Mouse (Mus musculus) CH12.LX (cell line): Measurements from ENCODE around the gene Rab36. TPM values are rescaled to one million over a fixed set of nuclear protein-coding genes. Genes with fewer than 3 reads are reported as not detected.

Source experiments
- DNase-seq: peaks from one replicate; pipeline ENCODE4 v3.0.0-alpha.2; 2013; ENCODE audit errors: extremely low read depth
- H3K27ac ChIP-seq: 2 replicates; pipeline ENCODE4 v1.5.1; 2012; ENCODE audit warnings: low read depth, mild to moderate bottlenecking, control low read depth, moderate library complexity; ENCODE audit not compliant: insufficient read depth
- H3K27me3 ChIP-seq: replicated peaks from 2 replicates; pipeline ENCODE3; 2012; ENCODE audit warnings: inconsistent platforms
- H3K36me3 ChIP-seq, 2 experiments: replicated peaks in 1 of 2; 2 replicates each; pipeline versions ENCODE3 to v1.6.1; 2012; ENCODE audit warnings: inconsistent platforms in 1 of 2, low read length in 1 of 2, mild to moderate bottlenecking in 1 of 2, mixed read lengths in 1 of 2, moderate library complexity in 1 of 2; ENCODE audit not compliant: control insufficient read depth in 1 of 2, insufficient read depth in 1 of 2
- H3K4me1 ChIP-seq, 2 experiments: 2 replicates each; pipeline ENCODE4 v1.6.1; 2012; ENCODE audit warnings: inconsistent platforms in 1 of 2, moderate library complexity in 1 of 2; ENCODE audit not compliant: insufficient read depth in 2 of 2, control insufficient read depth in 1 of 2
- H3K4me2 ChIP-seq: 2 replicates; pipeline ENCODE4 v1.6.1; 2012; ENCODE audit warnings: low read depth, mild to moderate bottlenecking, control low read depth; ENCODE audit not compliant: poor library complexity, insufficient read depth, severe bottlenecking
- H3K4me3 ChIP-seq, 3 experiments: fragments of 150-350 bp in 1 of 3; sonication (generic) in 1 of 3; replicated peaks in 1 of 3; 2 replicates each; pipeline versions ENCODE3 to v1.5.1; 2011 to 2012; ENCODE audit warnings: low read depth in 2 of 3, low read length in 2 of 3, mild to moderate bottlenecking in 2 of 3, moderate library complexity in 2 of 3, control low read depth in 1 of 3, improper control_type of control experiment in 1 of 3, inconsistent platforms in 1 of 3, mixed read lengths in 1 of 3; ENCODE audit not compliant: poor library complexity in 1 of 3
- H3K79me2 ChIP-seq: replicated peaks from 2 replicates; pipeline ENCODE4 v1.6.1; 2012; ENCODE audit warnings: mild to moderate bottlenecking, moderate library complexity; ENCODE audit not compliant: control insufficient read depth, poor library complexity, insufficient read depth, severe bottlenecking; ENCODE audit errors: extremely low read depth
- H3K9ac ChIP-seq: 2 replicates; pipeline ENCODE4 v1.6.1; 2012; ENCODE audit warnings: low read depth, mild to moderate bottlenecking, control low read depth, moderate library complexity; ENCODE audit not compliant: insufficient read depth
- H3K9me3 ChIP-seq: replicated peaks from 2 replicates; pipeline ENCODE3; 2012; ENCODE audit warnings: low read length, inconsistent platforms, mixed read lengths
- BHLHE40 ChIP-seq: IDR thresholded peaks from 2 replicates; pipeline ENCODE4 v1.6.1; 2011; ENCODE audit warnings: mild to moderate bottlenecking, low read depth, low read length, improper control_type of control experiment
- CHD1 ChIP-seq: IDR thresholded peaks from 2 replicates; pipeline ENCODE4 v1.6.1; 2012; ENCODE audit warnings: low read depth, low read length, improper control_type of control experiment, inconsistent platforms
- CHD2 ChIP-seq: IDR thresholded peaks from 2 replicates; pipeline ENCODE4 v1.6.1; 2011; ENCODE audit warnings: low read length, improper control_type of control experiment
- CTCF ChIP-seq, 2 experiments: IDR thresholded peaks in 1 of 2; conservative IDR thresholded peaks in 1 of 2; 2 replicates each; pipeline ENCODE4 v1.5.1; 2011 to 2012; ENCODE audit warnings: low read depth in 2 of 2, low read length in 2 of 2, improper control_type of control experiment in 1 of 2, inconsistent platforms in 1 of 2, mild to moderate bottlenecking in 1 of 2, moderate library complexity in 1 of 2
- E2F4 ChIP-seq: IDR thresholded peaks from 2 replicates; pipeline ENCODE4 v1.6.1; 2011; ENCODE audit warnings: low read depth, low read length, improper control_type of control experiment; ENCODE audit not compliant: insufficient replicate concordance
- ELF1 ChIP-seq: IDR thresholded peaks from 2 replicates; pipeline ENCODE4 v1.6.1; 2014; ENCODE audit warnings: low read depth, mild to moderate bottlenecking, inconsistent platforms, low read length, improper control_type of control experiment
- EP300 ChIP-seq: IDR thresholded peaks from 2 replicates; pipeline ENCODE4 v1.6.1; 2011; ENCODE audit warnings: low read length, improper control_type of control experiment
- ETS1 ChIP-seq: conservative IDR thresholded peaks from 2 replicates; pipeline ENCODE4 v1.6.1; 2012; ENCODE audit warnings: low read depth, mild to moderate bottlenecking, inconsistent platforms, low read length, improper control_type of control experiment, moderate library complexity
- HCFC1 ChIP-seq: IDR thresholded peaks from 2 replicates; pipeline ENCODE4 v1.6.1; 2012; ENCODE audit warnings: low read depth, mild to moderate bottlenecking, inconsistent platforms, low read length, improper control_type of control experiment
- IRF4 ChIP-seq: IDR thresholded peaks from 2 replicates; pipeline ENCODE4 v1.6.1; 2014; ENCODE audit warnings: low read depth, mild to moderate bottlenecking, inconsistent platforms, low read length, improper control_type of control experiment
- JUN ChIP-seq: IDR thresholded peaks from 2 replicates; pipeline ENCODE4 v1.6.1; 2011; ENCODE audit warnings: low read depth, mild to moderate bottlenecking, low read length, improper control_type of control experiment, moderate library complexity; ENCODE audit not compliant: insufficient read depth
- JUND ChIP-seq: conservative IDR thresholded peaks from 2 replicates; pipeline ENCODE4 v1.6.1; 2011; ENCODE audit warnings: low read depth, low read length, improper control_type of control experiment
- KAT2A ChIP-seq: IDR thresholded peaks from 2 replicates; pipeline ENCODE4 v1.6.1; 2012; ENCODE audit warnings: low read length, improper control_type of control experiment, inconsistent platforms; ENCODE audit not compliant: insufficient replicate concordance
- MAX ChIP-seq: IDR thresholded peaks from 2 replicates; pipeline ENCODE4 v1.6.1; 2011; ENCODE audit warnings: low read length, improper control_type of control experiment
- MAZ ChIP-seq: IDR thresholded peaks from 2 replicates; pipeline ENCODE4 v1.6.1; 2012; ENCODE audit warnings: low read depth, mild to moderate bottlenecking, inconsistent platforms, low read length, improper control_type of control experiment, moderate library complexity
- MEF2A ChIP-seq: IDR thresholded peaks from 2 replicates; pipeline ENCODE4 v1.6.1; 2014; ENCODE audit warnings: low read depth, mild to moderate bottlenecking, inconsistent platforms, low read length, improper control_type of control experiment, borderline replicate concordance
- MXI1 ChIP-seq: IDR thresholded peaks from 2 replicates; pipeline ENCODE4 v1.6.1; 2011; ENCODE audit warnings: mild to moderate bottlenecking, low read depth, low read length, improper control_type of control experiment
- MYC ChIP-seq: IDR thresholded peaks from 2 replicates; pipeline ENCODE4 v1.6.1; 2011; ENCODE audit warnings: low read depth, mild to moderate bottlenecking, improper control_type of control experiment, low read length
- NELFE ChIP-seq: IDR thresholded peaks from 2 replicates; pipeline ENCODE4 v1.6.1; 2011; ENCODE audit warnings: low read depth, low read length, improper control_type of control experiment
- NRF1 ChIP-seq: IDR thresholded peaks from 2 replicates; pipeline ENCODE4 v1.6.1; 2014; ENCODE audit warnings: low read depth, mild to moderate bottlenecking, inconsistent platforms, low read length, improper control_type of control experiment, moderate library complexity
- PAX5 ChIP-seq: IDR thresholded peaks from 2 replicates; pipeline ENCODE4 v1.6.1; 2012; ENCODE audit warnings: low read length, inconsistent platforms, mixed read lengths
- RAD21 ChIP-seq: IDR thresholded peaks from 2 replicates; pipeline ENCODE4 v1.6.1; 2011; ENCODE audit warnings: low read depth, mild to moderate bottlenecking, low read length, improper control_type of control experiment, moderate library complexity
- RCOR1 ChIP-seq: conservative IDR thresholded peaks from 2 replicates; pipeline ENCODE4 v1.6.1; 2012; ENCODE audit warnings: low read depth, mild to moderate bottlenecking, inconsistent platforms, low read length, improper control_type of control experiment
- SIN3A ChIP-seq: IDR thresholded peaks from 2 replicates; pipeline ENCODE4 v1.6.1; 2012; ENCODE audit warnings: low read length, improper control_type of control experiment, inconsistent platforms
- SMC3 ChIP-seq: IDR thresholded peaks from 2 replicates; pipeline ENCODE4 v1.6.1; 2011; ENCODE audit warnings: low read depth, low read length, improper control_type of control experiment
- TBP ChIP-seq: conservative IDR thresholded peaks from 2 replicates; pipeline ENCODE4 v1.6.1; 2011; ENCODE audit warnings: low read depth, low read length, improper control_type of control experiment
- TCF12 ChIP-seq: IDR thresholded peaks from 2 replicates; pipeline ENCODE4 v1.6.1; 2014; ENCODE audit warnings: low read depth, mild to moderate bottlenecking, inconsistent platforms, low read length, improper control_type of control experiment
- UBTF ChIP-seq: IDR thresholded peaks from 2 replicates; pipeline ENCODE4 v1.6.1; 2012; ENCODE audit warnings: low read depth, mild to moderate bottlenecking, inconsistent platforms, low read length, improper control_type of control experiment, moderate library complexity
- USF1 ChIP-seq: IDR thresholded peaks from 2 replicates; pipeline ENCODE4 v1.6.1; 2014; ENCODE audit warnings: low read depth, mild to moderate bottlenecking, inconsistent platforms, low read length, improper control_type of control experiment
- ZC3H11A ChIP-seq: IDR thresholded peaks from 2 replicates; pipeline ENCODE4 v1.6.1; 2012; ENCODE audit warnings: low read depth, mild to moderate bottlenecking, inconsistent platforms, low read length, improper control_type of control experiment
- ZMIZ1 ChIP-seq: IDR thresholded peaks from 2 replicates; pipeline ENCODE4 v1.6.1; 2012; ENCODE audit warnings: low read depth, mild to moderate bottlenecking, inconsistent platforms, low read length, improper control_type of control experiment
- ZNF384 ChIP-seq: IDR thresholded peaks from 2 replicates; pipeline ENCODE4 v1.6.1; 2012; ENCODE audit warnings: low read depth, low read length, improper control_type of control experiment, inconsistent platforms
- dilution Hi-C: fragments of 300-500 bp; cut with MboI; formaldehyde crosslinking; loops from 2 replicates; pipeline ENCODE4 v1.14.3; 2020; ENCODE audit warnings: low sequenced_read_pairs; ENCODE audit not compliant: extremely low pct_unique_long_range_greater_than_20kb, extremely low pct_ligation_motif_present
- in situ Hi-C: fragments of 300-500 bp; cut with MboI; formaldehyde crosslinking; loops from 3 replicates; pipeline ENCODE4 v1.14.3; 2019; ENCODE audit warnings: low sequenced_read_pairs, low pct_ligation_motif_present, low pct_unique_long_range_greater_than_20kb, mixed read lengths
- polyA plus RNA-seq: library from polyadenylated mRNA; unstranded; fragments of >175 nt; gene quantifications from 2 replicates; pipeline ENCODE4 v1.2.1, GENCODE M21; 2012; ENCODE audit warnings: low read depth; ENCODE audit not compliant: insufficient read length
- total RNA-seq, 2 experiments: library from RNA; depleted of rRNA; stranded (reverse); fragments of 300-350 nt in 1 of 2; fragments of >200 nt in 1 of 2; gene quantifications; 2 replicates each; pipeline ENCODE4 v1.2.3; 2012 to 2014

The Rab36 gene
- total and polyA plus RNA-seq, 3 experiments: 0.34 to 1.2 (median 0.59) TPM

- no peak for TF ChIP-seq SIN3A
- no peak for TF ChIP-seq MAX
- Histone ChIP-seq H3K9me3 (no peaks in the 10 kb centered on the region), H3K27ac (no peak overlapping the region), H3K4me2 (no peak overlapping the region), H3K36me3 (peaks cover 0 to 12% of the 10 kb centered on the region in 2 experiments), H3K79me2 (peaks cover 21% of the 10 kb centered on the region), H3K4me3 (no peak overlapping the region), H3K4me1 (peaks cover 17 to 68% of the 10 kb centered on the region in 2 experiments), H3K27me3 (no peaks in the 10 kb centered on the region), H3K9ac (no peak overlapping the region)
- DNase-seq: peak; percentile 29
- in situ Hi-C loops: no loop called here
- dilution Hi-C loops: no loop called here
Observed at GRCm38 (mm10) chr10:75058761-75059395, 22.0 kb downstream of the Rab36 start.

DNA sequence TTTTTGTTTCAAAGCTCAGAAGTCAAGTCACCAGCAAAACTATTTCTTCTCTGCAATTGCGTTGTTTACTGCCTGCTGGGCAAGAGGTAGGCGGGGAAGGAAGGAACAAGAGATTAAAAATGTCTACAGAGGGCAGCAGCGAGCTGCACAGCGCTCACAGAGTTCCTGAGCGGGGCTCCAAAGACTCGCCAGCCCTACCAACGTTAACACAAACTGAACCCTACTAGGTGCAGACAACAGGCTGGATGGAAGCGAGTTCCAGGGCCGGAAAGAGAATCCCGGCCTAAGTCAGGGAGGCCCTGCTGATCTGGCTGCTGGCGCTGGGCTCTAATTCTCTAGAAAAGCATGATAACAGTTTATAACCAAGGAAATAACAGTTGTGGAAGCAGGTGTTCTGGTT, 22.5 kb downstream of the Rab36 start:
- Histone ChIP-seq H3K4me2 (peak overlapping the region; percentile 82), H3K9ac (peak overlapping the region; percentile 49; the same call in 1 of the 2 replicates), H3K4me3 (peak overlapping the region; percentile 55 to 85 (median 76)), H3K27ac (no peak overlapping the region), H3K4me1 (peaks cover 17 to 69% of the 10 kb centered on the region in 2 experiments), H3K36me3 (peaks cover 0 to 16% of the 10 kb centered on the region in 2 experiments), H3K27me3 (no peaks in the 10 kb centered on the region), H3K79me2 (peaks cover 26% of the 10 kb centered on the region), H3K9me3 (no peaks in the 10 kb centered on the region)
- in situ Hi-C loops (no loop called here), dilution Hi-C loops (no loop called here)
- DNase-seq: peak; percentile 83
- peak; percentile 63; the same call in 1 of the 2 replicates for TF ChIP-seq IRF4
- TF ChIP-seq KAT2A: no peak
- TF ChIP-seq UBTF: no peak
- peak; percentile 62; the same call in 1 of the 2 replicates for TF ChIP-seq E2F4
- 0 out of 2 replicates have a peak, but pooled peaks have one; percentile 40 for TF ChIP-seq MYC
- peak; percentile 85 for TF ChIP-seq SIN3A
- no peak for TF ChIP-seq USF1
- TF ChIP-seq MAZ: peak; percentile 67; the same call in 1 of the 2 replicates
- TF ChIP-seq CTCF (conservative IDR thresholded peaks at IDR 0.05 in 1 of 2, IDR thresholded peaks at IDR 0.05 in 1 of 2; ENCODE audit: low read depth in 2 of 2, low read length in 2 of 2): peak; percentile 30 to 99; a peak in 2 of 4 replicates
- no peak for TF ChIP-seq CHD2
- TF ChIP-seq ELF1: peak; percentile 63
- no peak for TF ChIP-seq PAX5
- peak; percentile 99 for TF ChIP-seq SMC3
- TF ChIP-seq JUN: no peak
- TF ChIP-seq CHD1: no peak
- peak; percentile 95 for TF ChIP-seq ZC3H11A
- no peak for TF ChIP-seq ETS1
- TF ChIP-seq HCFC1: no peak; the same call in 1 of the 2 replicates
- TF ChIP-seq BHLHE40: peak; percentile 20; the same call in 1 of the 2 replicates
- TF ChIP-seq JUND: no peak; the same call in 1 of the 2 replicates
- no peak for TF ChIP-seq NRF1
- no peak for TF ChIP-seq EP300
- no peak for TF ChIP-seq RCOR1
- no peak for TF ChIP-seq ZMIZ1
- TF ChIP-seq NELFE: peak; percentile 62; the same call in 1 of the 2 replicates
- TF ChIP-seq MXI1: peak; percentile 71
- peak; percentile 53; the same call in 1 of the 2 replicates for TF ChIP-seq MEF2A
- no peak for TF ChIP-seq ZNF384
- peak; percentile 99 for TF ChIP-seq RAD21
- no peak for TF ChIP-seq TBP
- peak; percentile 61; the same call in 1 of the 2 replicates for TF ChIP-seq TCF12
